Mouse (Mus musculus) colon, adult 2 months (tissue): ENCODE measurements around the gene Capza1. TPM values are rescaled to one million over a fixed set of nuclear protein-coding genes. Genes with fewer than 3 reads are reported as not detected.

Experiments
- polyA plus RNA-seq: library from polyadenylated mRNA; depleted of rRNA; stranded (reverse); fragments of >200 nt; gene quantifications from 2 replicates; pipeline ENCODE4 v1.2.3, GENCODE M21; 2012; rRNA removed

Capza1 gene
- polyA plus RNA-seq, result 16.1 and 16.7 TPM in 2 replicates

DNA sequence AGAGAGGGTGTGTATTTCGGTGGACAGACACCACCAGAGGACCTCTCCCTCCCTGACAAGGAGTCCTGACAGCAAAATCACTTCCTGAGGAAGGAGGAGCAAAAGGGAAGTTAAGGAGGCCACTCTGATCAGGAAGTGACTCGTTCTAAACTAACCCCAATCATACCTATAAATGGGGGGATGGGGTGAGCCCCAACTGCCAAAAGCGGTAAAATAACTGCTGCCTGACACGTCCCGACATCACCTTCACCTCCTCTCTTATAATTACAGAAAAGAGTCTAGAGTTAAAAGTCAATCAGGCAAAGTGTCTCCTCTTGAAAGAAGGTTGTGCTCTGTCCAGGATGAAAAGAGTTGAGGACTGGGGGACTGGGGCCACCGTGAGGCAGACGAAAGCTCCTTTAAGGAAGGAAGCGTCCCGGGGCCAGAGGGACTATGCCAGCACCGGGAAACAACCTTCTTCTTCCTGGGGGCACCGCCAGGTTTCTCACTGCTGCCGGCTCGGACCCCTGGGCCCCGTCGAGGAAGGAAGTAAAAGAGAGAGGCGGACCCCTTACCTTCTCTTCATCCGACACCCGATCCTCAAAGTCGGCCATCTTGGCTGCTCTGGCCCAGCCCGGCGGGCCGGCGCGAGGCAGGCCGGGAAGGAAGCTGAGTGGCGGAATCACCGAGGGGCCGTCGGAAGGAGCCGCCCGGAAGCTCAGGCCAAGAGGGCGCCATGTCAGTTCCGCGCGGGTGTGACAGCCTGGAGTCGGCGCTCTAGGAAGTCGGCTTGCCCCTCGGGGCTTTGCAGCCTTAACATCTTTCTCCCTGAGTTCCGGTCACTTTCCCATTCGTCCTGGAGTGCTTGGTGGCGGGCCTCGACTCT is at the start of gene Capza1, which contains the start of gene St7l:
Gene Capza1 (minus strand): TSS at position 720 of the 865 bp plus-strand sequence.
Gene St7l (plus strand): TSS at position 220 of the 865 bp plus-strand sequence.

DNA sequence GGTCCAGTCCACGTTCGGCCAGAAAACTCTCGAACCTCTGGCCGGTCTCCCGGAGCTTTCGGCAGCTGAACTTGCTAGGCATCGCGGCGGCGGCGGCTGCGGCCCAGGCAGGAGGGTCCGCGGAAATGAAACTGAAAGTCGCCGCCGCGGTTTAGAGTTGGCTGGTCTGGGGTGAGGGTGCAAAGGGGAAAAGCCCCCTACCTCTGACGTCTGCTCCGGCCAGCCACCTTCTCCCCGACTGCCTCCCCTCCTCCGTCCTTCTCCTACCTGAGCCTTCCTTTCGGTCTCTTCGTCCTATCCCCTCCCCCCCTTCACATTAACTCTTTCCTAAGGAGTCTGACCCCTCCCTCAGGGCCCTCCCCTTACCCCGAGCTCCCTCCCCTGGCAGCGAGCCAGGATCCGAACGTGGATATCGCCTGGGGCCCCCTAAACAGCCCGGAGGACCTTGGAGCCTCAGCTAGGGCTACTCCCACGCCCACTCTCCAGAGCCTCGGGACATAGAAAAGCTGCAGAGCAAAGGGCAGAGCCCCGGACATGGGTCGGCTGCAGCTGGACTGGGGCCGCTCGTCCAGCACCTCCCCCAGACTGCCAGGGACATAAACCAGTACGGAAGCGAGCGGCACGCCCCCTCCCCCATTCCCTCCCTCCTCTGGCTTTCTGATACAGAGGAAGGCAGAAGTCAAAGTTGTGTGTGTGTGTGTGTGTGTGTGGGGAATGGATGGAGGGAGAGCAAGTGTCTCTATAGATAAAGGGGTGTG is 46.1 kb downstream of the Capza1 start, which contains the start of gene Mov10:
Gene Mov10 (minus strand): TSS at position 573 of the 758 bp plus-strand sequence.

DNA sequence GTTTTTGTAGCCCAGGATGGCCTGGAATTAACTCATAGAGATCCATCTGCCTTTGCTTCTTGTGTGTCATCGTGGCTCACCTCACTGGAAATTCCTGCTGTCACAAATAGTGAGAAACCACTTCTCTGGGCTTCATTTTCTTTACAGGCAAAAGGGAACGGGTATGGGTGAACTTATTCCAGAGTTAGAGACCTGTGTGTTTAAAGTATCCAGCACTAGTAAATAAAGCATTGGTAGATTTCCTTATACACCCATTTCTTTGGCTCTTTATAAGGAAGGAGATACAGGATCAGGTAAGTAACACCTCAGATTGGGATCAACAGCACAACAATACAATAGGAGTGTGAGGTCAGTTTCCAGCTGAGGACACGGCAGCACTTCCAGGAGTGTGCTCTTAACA is 76.2 kb downstream of the Capza1 start, which contains the start of gene Rhoc:
Gene Rhoc (plus strand): TSS at position 301 of the 400 bp plus-strand sequence.

DNA sequence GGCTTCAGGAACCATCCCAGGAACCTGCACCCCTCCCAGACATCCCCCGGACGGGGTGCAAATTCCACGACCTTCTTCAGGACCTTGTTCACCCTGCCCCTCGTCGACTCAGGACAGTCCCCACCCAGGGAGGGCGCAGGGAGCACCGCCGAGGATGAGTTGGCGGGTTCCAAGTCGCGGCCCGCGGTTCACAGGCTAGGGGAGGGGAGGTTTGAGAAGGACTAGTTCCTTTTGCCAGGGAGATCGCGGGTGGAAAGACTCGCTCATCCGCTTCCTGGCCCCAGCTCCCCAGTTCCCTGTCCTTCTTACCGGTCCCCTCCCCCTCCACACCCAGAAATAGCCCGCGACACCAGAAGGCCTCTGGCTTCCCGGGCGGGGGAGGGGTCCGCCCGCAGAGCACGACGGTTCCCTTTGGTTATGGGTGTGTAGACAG is 82.8 kb downstream of the Capza1 start, which contains the start of gene Fam19a3:
Gene Fam19a3 (minus strand): TSS at position 370 of the 433 bp plus-strand sequence.

DNA sequence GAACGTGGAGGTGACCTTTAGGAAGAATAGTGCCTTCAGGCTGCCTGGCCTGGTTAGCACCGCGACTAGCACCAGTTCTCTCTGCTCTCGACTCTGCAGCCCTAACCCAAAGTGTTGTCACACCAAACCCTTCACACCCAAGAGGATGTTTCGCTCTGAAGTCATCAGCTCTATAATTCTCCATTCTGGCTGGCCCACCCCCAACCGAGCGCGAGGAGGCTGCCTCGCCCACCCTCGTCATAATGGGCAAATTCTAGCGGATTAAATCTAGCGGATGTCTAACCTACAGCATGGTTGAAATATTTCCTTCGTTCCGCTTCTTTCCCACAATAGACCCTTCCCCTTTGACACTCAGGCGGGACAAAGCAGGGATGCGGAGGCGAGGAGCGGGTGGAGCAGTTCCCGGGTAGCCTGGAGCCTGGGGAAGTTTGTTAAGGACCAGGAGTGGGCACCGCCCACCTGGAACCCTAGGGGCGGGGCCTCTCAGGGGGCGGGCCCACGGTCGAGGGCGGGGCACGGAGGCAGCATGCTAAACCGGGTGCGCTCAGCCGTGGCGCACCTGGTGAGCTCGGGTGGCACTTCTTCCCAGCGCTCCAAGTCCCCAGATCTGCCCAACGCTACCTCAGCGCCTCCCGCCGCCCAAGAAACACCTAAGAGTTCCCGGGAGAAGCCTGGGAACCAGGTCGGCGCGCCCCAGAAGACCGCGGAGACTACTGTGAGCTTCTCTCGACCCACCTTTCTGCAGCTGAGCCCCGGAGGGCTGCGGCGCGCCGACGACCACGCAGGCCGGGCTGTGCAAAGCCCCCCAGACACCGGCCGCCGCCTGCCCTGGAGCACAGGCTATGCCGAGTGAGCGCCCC is 83.5 kb downstream of the Capza1 start, which contains the start of gene Ppm1j:
Gene Ppm1j (plus strand): TSS at position 496 of the 860 bp plus-strand sequence.

Other genes starting within 250 kb of the Capza1 start
- 111 and 136 TPM in 2 replicates for gene Slc16a1, start 225.8 kb downstream of the Capza1 start, polyA plus RNA-seq
- gene Ppm1j, start 83.4 kb downstream of the Capza1 start, polyA plus RNA-seq, result 53.2 and 60.1 TPM in 2 replicates
- 0.33 and 0.44 TPM in 2 replicates for gene Fam19a3, start 82.7 kb downstream of the Capza1 start, polyA plus RNA-seq
- 227 and 284 TPM in 2 replicates for gene Rhoc, start 76.1 kb downstream of the Capza1 start, polyA plus RNA-seq
- gene Mov10, start 45.9 kb downstream of the Capza1 start, polyA plus RNA-seq, result 16.8 and 19.2 TPM in 2 replicates
- 7.7 and 8.1 TPM in 2 replicates for gene St7l, start 500 bp downstream of the Capza1 start, polyA plus RNA-seq
- gene Wnt2b, start 97.4 kb upstream of the Capza1 start, polyA plus RNA-seq, result 15.3 and 16.6 TPM in 2 replicates
- 7.0 and 10.0 TPM in 2 replicates for gene Cttnbp2nl, start 188.6 kb upstream of the Capza1 start, polyA plus RNA-seq
- gene 4930564D02Rik, start 202.3 kb upstream of the Capza1 start, polyA plus RNA-seq, result not detected in 2 replicates